Mouse (Mus musculus): Measurements from ENCODE around the gene Wars. TPM values are rescaled to one million over a fixed set of nuclear protein-coding genes. Genes with fewer than 3 reads are reported as not detected.
"Not testable (repeated sequence)": the region's sequence is repeated elsewhere in the genome, so short reads cannot be mapped to it uniquely, and the experiment has no call there.

The Wars gene
- polyA plus RNA-seq, 1 experiment from 2014 or later: 39.6 TPM

DNA sequence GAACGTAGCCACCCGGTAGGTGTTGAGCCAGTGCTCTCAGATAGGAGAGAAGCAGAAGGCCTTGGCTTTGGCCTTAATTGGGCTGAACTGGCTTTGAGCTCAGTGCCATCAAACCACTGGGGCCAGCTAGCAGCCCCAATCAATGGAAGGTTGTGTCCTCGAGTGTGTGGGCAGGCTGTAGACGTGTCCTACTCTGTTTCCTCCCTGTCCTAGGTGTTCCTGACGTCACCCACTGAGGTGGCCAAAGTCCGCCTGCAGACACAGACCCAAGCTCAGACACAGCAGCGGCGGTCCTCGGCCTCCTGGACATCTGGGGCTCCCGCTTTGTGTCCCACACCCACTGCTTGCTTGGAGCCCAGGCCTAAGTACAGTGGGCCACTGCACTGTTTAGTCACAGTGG lies 38.9 kb downstream of the Wars start:
- H3K9me3 ChIP-seq (replicated peaks): no peaks in the 10 kb centered on the region
- WGBS (ENCODE audit: insufficient replicate concordance): 67% methylated on average over 10 of the region's 10 CpGs
- no peak overlapping the region for H3K27ac ChIP-seq
- no peak overlapping the region for H3K4me3 ChIP-seq (replicated peaks)
- peaks cover 4% of the 10 kb centered on the region; the same call in 1 of the 2 replicates for H3K36me3 ChIP-seq
- no peak overlapping the region for H3K4me2 ChIP-seq
- no peak for DNase-seq
- no peak overlapping the region for H3K9ac ChIP-seq
- peaks cover 32% of the 10 kb centered on the region for H3K4me1 ChIP-seq (replicated peaks)
- no peaks in the 10 kb centered on the region for H3K27me3 ChIP-seq
- ATAC-seq (ENCODE audit: low read depth): peak; percentile 13

DNA sequence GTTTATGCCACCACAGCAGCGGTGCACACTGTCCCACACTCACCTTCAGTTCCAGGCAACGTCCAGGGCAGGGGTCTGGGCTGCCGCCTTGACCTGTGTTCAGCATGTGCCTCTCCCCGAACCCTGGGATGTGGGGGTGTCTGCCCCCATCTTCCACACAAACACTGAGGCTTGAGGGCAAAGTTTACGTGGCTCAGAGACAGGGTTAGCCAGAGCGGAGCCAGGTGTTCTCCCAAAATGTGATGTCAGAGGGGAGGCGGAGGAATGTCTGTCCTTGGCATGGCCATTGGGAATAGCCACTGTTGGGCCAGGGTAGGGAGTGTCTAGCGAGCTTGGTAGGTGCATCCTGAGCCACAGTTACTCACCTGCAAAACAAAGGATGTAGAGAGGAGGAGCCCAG lies 41.2 kb downstream of the Wars start:
- peaks cover 22% of the 10 kb centered on the region for H3K4me1 ChIP-seq (replicated peaks)
- H3K36me3 ChIP-seq: no peaks in the 10 kb centered on the region
- ATAC-seq (ENCODE audit: low read depth) (no peak), DNase-seq (no peak)
- H3K9me3 ChIP-seq (replicated peaks): no peaks in the 10 kb centered on the region
- H3K27ac ChIP-seq: no peak overlapping the region
- WGBS (ENCODE audit: insufficient replicate concordance): 82% methylated on average over 8 of the region's 8 CpGs
- H3K9ac ChIP-seq: no peak overlapping the region
- no peak overlapping the region for H3K4me3 ChIP-seq (replicated peaks)
- H3K27me3 ChIP-seq: no peaks in the 10 kb centered on the region
- H3K4me2 ChIP-seq: no peak overlapping the region

DNA sequence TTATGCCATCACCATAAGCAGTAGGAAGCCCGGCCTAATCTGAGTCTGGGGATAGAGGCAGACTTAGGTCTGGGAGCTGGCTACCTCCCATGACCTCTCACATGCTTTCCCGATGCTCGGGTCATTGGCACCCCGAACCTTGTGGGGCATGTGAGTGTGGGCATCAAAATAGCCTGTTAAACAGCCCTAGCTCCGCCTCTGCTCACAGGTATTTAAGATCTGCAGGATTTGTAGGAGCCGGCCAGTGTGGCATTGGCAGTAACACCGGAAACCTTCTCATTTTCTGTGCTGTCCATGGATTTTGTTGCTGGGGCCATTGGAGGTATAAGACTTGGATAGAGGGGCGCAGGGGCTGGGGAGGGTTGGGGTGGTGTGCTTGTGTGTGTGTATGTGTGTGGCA lies 43.1 kb downstream of the Wars start:
- Histone ChIP-seq H3K27me3 (no peaks in the 10 kb centered on the region), H3K36me3 (no peaks in the 10 kb centered on the region), H3K4me3 (replicated peaks) (no peak overlapping the region), H3K4me2 (no peak overlapping the region), H3K4me1 (replicated peaks) (peaks cover 23% of the 10 kb centered on the region), H3K9ac (no peak overlapping the region), H3K9me3 (replicated peaks) (no peaks in the 10 kb centered on the region), H3K27ac (no peak overlapping the region)
- DNase-seq (no peak), ATAC-seq (ENCODE audit: low read depth) (no peak)
- WGBS (ENCODE audit: insufficient replicate concordance): 76% methylated on average over 8 of the region's 8 CpGs

DNA sequence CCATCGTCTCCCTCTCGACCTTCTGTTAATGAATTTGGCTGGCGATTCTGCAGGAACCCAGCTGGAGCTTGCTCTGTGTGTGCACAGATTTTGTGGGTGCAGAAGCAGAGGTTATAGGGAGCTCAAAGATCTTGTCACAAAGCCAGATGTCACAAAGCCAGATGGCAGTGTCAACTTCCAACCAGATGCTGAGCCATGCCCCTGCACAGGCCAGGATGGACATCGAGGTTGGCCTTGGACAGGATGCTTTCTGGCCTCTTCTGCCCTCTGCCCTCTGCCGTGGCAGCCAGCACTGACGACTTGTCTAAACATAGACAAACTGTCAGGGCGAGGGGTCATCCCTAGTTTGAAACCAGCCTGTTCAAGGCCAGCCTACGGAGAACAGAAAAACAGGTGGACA lies 43.8 kb downstream of the Wars start:
- peaks cover 4% of the 10 kb centered on the region for H3K36me3 ChIP-seq
- no peak overlapping the region for H3K4me2 ChIP-seq
- DNase-seq: no peak
- H3K27me3 ChIP-seq: no peaks in the 10 kb centered on the region
- H3K9me3 ChIP-seq (replicated peaks): no peaks in the 10 kb centered on the region
- no peak overlapping the region; the same call in 1 of the 2 replicates for H3K27ac ChIP-seq
- peak; percentile 50; the same call in 1 of the 2 replicates for ATAC-seq (ENCODE audit: low read depth)
- peaks cover 31% of the 10 kb centered on the region for H3K4me1 ChIP-seq (replicated peaks)
- 62% methylated on average over 8 of the region's 8 CpGs for WGBS (ENCODE audit: insufficient replicate concordance)
- H3K4me3 ChIP-seq (replicated peaks): no peak overlapping the region
- no peak overlapping the region for H3K9ac ChIP-seq

DNA sequence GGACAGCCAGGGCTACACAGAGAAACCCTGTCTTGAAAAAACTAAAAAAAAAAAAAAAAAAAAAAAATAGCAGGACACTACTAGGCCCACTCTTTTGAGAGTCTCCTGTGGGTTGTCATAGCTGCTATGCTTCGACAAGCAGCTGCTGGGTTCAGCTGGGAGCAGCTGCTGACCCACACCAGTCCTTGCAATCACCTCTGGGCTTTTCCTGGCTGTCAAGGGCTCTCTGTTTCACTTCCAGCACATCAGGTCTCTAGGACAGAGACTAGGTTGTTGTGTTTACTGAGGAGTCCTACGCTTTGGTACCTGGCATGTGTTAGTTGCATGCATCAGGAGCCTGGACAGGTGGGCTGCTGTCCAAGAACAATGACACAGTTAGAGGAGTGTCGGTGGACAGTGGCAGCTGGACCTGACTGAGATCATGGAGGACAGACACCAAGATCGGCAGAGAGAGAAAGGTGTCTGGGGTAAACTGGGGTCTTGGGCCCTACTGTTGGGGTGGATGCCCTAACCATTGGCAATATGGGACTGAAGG lies 44.4 kb downstream of the Wars start:
- peaks cover 31% of the 10 kb centered on the region for H3K4me1 ChIP-seq (replicated peaks)
- H3K36me3 ChIP-seq: peaks cover 10% of the 10 kb centered on the region
- H3K4me3 ChIP-seq (replicated peaks): no peak overlapping the region
- WGBS (ENCODE audit: insufficient replicate concordance): 69% methylated on average over 4 of the region's 4 CpGs
- H3K4me2 ChIP-seq: no peak overlapping the region
- ATAC-seq (ENCODE audit: low read depth) (no peak), DNase-seq (no peak)
- no peaks in the 10 kb centered on the region for H3K9me3 ChIP-seq (replicated peaks)
- H3K27me3 ChIP-seq: no peaks in the 10 kb centered on the region
- no peak overlapping the region for H3K9ac ChIP-seq
- H3K27ac ChIP-seq: no peak overlapping the region; the same call in 1 of the 2 replicates

DNA sequence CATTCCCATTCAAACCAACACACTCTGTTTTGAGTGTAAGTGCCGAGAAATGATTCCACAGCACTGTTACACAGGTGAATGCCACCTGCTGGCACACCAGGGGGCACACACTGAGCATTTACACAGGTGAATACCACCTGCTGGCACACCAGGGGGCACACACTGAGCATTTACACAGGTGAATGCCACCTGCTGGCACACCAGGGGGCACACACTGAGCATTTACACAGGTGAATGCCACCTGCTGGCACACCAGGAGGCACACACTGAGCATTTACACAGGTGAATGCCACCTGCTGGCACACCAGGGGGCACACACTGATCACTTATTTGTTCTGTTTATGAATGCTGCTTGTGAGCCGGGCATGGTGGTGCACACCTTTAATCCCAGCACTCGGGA lies 45.9 kb downstream of the Wars start:
- DNase-seq: not testable (repeated sequence)
- WGBS (ENCODE audit: insufficient replicate concordance): 68% methylated on average over 3 of the region's 3 CpGs
- H3K36me3 ChIP-seq: peaks cover 17% of the 10 kb centered on the region

DNA sequence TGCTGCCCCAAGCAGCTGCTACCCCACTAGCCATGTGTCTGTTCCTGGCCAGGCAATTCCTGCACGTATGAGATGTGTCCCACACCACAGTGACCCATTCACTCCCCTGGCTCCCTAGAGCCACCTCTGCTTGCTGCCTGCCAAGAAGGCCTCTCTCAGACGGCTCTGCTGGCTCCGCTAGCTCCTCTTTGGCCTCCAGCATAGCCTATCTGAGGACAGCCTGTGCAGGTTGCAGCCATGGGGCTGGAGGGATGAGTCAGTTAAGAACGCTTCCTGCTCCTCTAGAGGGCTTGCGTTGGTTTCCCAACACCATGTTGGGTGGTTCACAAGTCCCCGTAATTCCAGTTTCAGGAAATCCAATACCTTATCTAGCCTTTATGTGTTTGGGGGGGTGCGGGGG lies 51.3 kb downstream of the Wars start:
- 78% methylated on average over 7 of the region's 7 CpGs for WGBS (ENCODE audit: insufficient replicate concordance)

More for the DNA sequence above, 45.9 kb downstream of the Wars start:
- H3K4me1 ChIP-seq (replicated peaks): peaks cover 39% of the 10 kb centered on the region
- not testable (repeated sequence) for H3K9ac ChIP-seq; H3K9me3 ChIP-seq (replicated peaks); H3K4me3 ChIP-seq (replicated peaks); ATAC-seq (ENCODE audit: low read depth); H3K27me3 ChIP-seq; H3K27ac ChIP-seq; H3K4me2 ChIP-seq

DNA sequence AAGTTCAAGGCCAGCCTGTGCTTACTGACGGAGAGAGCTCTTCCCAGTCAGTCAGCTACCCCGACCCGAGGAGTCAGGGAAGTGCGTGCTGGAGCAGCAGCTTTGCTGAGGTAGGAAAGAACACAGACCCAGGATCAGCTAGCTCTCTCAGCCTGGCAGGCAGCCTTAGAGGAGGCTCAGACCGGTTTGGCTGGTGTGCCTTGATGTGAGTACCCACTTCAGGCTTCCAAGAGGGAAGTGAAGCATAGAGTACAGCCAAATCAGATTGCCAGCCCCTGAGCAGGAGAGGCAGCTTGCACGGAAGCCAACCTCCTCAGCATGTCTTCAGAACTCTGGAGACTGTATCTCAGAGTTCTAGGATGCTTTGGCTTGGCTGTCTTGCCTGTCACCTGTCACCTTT lies 52.8 kb downstream of the Wars start:
- Histone ChIP-seq H3K36me3 (peaks cover 34% of the 10 kb centered on the region), H3K27me3 (no peaks in the 10 kb centered on the region), H3K9me3 (replicated peaks) (no peaks in the 10 kb centered on the region), H3K4me2 (no peak overlapping the region), H3K4me1 (replicated peaks) (peaks cover 41% of the 10 kb centered on the region), H3K9ac (no peak overlapping the region), H3K4me3 (replicated peaks) (no peak overlapping the region), H3K27ac (no peak overlapping the region)
- DNase-seq (no peak), ATAC-seq (ENCODE audit: low read depth) (no peak)
- WGBS (ENCODE audit: insufficient replicate concordance): 81% methylated on average over 6 of the region's 6 CpGs

More for the DNA sequence above, 51.3 kb downstream of the Wars start:
- Histone ChIP-seq H3K4me3 (replicated peaks) (no peak overlapping the region), H3K27ac (no peak overlapping the region), H3K9ac (no peak overlapping the region), H3K36me3 (peaks cover 34% of the 10 kb centered on the region), H3K27me3 (no peaks in the 10 kb centered on the region), H3K4me2 (no peak overlapping the region), H3K9me3 (replicated peaks) (no peaks in the 10 kb centered on the region), H3K4me1 (replicated peaks) (peaks cover 26% of the 10 kb centered on the region)
- DNase-seq (no peak), ATAC-seq (ENCODE audit: low read depth) (no peak)

DNA sequence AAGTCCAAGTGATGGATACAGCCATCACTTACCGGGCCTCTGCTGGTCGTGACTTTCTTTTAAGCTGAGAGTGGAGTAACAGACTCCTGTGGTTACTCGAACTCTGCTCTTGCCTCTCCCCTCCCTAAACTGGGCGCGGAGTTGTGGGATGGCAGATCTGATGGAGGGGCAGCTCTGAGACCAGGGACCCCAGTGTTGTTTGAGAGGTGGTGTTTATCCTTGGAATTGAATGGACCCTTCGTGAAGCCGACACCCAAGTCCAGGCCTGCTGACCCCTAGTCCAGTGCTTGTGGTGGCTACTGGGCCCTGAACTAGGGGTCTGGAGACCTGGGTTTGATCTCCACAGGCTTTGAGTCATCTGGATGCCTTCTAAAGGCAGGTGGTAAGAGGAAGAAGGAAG lies 57.3 kb downstream of the Wars start:
- Histone ChIP-seq H3K4me3 (replicated peaks) (peak overlapping the region; percentile 68), H3K36me3 (peaks cover 7% of the 10 kb centered on the region), H3K9me3 (replicated peaks) (no peaks in the 10 kb centered on the region), H3K27me3 (no peaks in the 10 kb centered on the region), H3K4me2 (peak overlapping the region; percentile 96), H3K9ac (peak overlapping the region; percentile 75), H3K27ac (no peak overlapping the region), H3K4me1 (replicated peaks) (peaks cover 39% of the 10 kb centered on the region)
- ATAC-seq (ENCODE audit: low read depth) (no peak), DNase-seq (no peak)
- 38% methylated on average over 7 of the region's 7 CpGs for WGBS (ENCODE audit: insufficient replicate concordance)

DNA sequence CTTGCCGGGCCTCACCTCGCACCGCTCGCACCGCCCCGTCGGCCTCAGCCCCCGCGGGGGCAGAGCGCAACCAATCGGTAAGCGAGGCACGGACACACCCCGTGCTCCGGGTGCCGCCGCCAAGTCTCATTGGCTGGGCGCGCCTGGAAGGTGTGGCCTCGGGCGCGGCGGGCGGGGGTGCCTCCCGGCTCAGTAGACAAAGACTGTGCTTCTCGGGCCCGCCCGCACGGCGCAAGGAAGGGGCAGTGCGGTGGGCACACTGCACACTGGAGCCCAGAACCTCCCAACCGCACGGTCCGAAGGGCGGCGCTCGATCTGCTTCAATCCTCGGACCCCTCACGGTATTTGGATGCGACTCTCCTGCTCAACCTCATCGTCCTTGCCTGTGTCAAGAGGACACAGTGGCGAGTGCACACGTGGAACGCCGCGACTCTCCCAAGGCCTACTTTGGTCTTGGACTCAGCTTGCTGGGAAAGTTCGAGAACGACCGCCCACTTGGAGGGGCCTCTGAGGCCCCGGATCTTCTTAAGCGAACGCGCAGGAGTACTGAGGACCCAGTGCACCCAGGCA lies 58.0 kb downstream of the Wars start, which contains the start of the genes Slc25a29 and Slc25a47:
TSS of gene Slc25a29 (minus strand) at position 44 of the 570 bp plus-strand sequence.
TSS of gene Slc25a47 (plus strand) at position 207 of the 570 bp plus-strand sequence.
- Histone ChIP-seq H3K27ac (peak within 1 kb of the TSS; percentile 61; the same call in 1 of the 2 replicates), H3K4me2 (peak within 1 kb of the TSS; percentile 96), H3K9ac (peak within 1 kb of the TSS; percentile 75), H3K4me3 (replicated peaks) (peak within 1 kb of the TSS; percentile 68), H3K27me3 (no peaks in the 10 kb centered on the region), H3K4me1 (replicated peaks) (peaks cover 39% of the 10 kb centered on the region), H3K36me3 (peaks cover under 1% of the 10 kb centered on the region; the same call in 1 of the 2 replicates), H3K9me3 (replicated peaks) (no peaks in the 10 kb centered on the region)
- peak; percentile 94 for DNase-seq
- under 1% methylated on average over 44 of the region's 53 CpGs for WGBS (ENCODE audit: insufficient replicate concordance)
- ATAC-seq (ENCODE audit: low read depth): peak; percentile 98

DNA sequence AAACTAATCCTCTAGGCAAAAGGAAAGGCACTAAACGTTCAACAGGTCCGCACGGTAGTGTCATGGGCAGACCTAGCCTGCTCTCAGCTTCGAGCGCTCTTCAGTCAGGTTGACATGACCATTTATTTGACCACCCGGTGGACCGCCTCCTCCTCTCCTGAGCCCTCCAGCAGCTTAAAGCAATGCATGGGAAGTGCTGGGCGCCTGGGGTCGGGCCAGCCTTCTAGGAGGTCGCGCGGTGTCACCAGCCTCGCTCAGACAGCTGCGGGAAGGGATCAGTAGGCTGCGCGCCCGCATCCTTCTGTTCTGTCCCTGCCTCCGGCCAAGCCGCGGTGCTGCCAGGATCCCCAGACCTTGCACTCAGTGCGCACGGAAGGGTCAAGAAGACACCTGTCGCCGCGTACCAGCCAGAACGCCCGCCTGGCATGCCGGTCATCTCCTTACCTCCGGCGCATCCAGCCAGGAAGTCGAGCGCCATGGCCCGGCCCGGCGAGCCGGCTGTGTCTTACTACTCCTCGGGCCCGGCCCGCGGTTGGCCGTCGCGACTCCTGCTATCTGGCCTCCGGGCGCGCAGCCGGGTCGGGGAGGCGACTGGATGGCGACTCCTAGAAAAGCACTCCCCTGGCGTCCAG lies 58.6 kb downstream of the Wars start:
- no peak overlapping the region for H3K27ac ChIP-seq
- no peaks in the 10 kb centered on the region for H3K9me3 ChIP-seq (replicated peaks)
- peak overlapping the region; percentile 73 for H3K9ac ChIP-seq
- DNase-seq: no peak
- H3K4me1 ChIP-seq (replicated peaks): peaks cover 39% of the 10 kb centered on the region
- H3K36me3 ChIP-seq: no peaks in the 10 kb centered on the region
- peak overlapping the region; percentile 68 for H3K4me3 ChIP-seq (replicated peaks)
- 5% methylated on average over 51 of the region's 51 CpGs for WGBS (ENCODE audit: insufficient replicate concordance)
- H3K4me2 ChIP-seq: peak overlapping the region; percentile 96
- no peaks in the 10 kb centered on the region for H3K27me3 ChIP-seq
- peak; percentile 5; the same call in 1 of the 2 replicates for ATAC-seq (ENCODE audit: low read depth)

Measured in liver, embryonic 13.5 days (tissue).